Mouse (Mus musculus) lung, postnatal 14 days (tissue): ENCODE data around the gene Tle2.

Experiments used
- DNase-seq: peaks from one replicate; pipeline ENCODE4 v3.0.0; 2021

Gene Tle2

DNA sequence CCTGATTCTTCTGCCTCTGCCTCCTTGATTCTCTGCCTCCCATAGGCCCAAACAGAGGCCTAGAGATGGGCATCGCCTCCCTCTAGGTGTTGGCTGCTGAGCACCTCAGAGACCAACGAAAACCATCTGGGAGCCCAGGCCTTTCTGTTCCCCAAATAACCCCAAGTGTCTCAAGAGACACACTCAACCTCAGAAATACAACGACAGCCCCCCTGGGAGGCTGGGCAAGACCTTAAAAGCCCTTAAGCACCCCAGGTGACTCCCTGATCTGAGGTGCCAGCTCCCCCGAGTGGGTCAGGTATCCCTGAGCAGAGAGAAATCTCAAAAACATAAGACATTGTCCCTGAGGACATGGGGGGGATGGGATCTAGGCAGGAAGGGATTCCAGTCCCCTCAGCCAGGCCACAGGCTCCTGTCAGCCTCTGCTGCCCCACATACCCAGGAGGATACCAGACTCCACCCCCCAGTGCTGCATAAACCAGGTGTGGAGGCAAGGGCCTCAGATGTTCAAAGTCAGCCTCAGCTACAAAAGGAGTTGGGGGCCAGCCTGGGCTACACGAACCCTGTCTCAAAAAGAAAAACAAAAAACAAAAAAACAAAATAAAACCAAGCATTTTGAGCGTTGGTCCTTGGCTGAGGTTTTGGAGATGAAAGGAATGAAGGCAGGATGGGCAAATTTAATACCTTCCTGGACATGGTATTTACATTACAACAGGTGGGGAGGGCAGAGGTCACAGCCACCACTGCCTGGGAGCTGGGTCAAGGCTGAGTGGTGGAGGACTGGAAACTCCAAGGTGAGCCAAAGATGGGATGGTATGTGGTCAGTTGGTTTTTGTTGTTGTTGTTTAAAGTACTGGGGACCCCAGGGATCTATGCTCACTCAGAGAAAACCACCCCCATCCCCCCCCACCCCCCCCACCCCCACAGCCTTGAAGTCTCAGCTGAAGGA, 20.3 kb upstream of the Tle2 start:
- DNase-seq = no peak

DNA sequence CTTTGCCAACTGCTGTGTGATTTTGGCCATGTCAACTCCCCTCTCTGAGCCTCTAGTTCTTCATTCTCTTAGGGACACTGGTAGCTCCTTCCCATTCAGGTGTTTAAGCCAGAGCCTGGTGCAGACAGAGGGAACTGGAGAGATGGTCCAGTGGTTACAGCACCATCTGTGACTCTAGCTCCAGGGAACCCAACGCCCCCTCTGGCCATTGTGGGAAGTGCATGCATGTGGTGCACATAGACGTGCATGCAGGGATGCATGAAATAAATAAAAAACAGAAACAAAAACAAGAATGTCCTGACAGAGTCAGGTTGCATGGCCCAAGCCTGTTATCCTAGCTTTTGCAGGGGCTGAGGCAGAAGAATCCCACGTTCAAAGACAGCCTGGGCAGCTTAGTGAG, 18.1 kb upstream of the Tle2 start:
- no peak for DNase-seq

DNA sequence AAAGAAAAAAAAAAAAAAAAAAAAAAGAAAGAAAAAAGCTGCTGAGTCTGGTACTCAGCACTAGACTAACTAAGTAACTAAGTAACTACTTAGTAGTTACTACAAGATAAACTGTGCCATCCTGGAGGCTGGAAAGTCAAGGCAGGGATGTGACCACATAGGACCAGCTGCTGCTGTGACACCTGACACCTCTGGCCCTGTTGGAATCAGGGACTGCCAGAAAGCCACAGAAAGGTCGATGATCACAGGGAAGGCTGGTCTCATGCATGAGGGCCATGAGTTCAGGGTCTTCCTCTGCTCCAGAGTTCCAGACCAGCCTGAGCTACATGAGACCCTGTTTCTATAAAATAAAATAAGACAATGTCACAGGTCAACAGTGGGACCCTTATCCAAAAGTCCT, 16.9 kb upstream of the Tle2 start:
- no peak for DNase-seq

DNA sequence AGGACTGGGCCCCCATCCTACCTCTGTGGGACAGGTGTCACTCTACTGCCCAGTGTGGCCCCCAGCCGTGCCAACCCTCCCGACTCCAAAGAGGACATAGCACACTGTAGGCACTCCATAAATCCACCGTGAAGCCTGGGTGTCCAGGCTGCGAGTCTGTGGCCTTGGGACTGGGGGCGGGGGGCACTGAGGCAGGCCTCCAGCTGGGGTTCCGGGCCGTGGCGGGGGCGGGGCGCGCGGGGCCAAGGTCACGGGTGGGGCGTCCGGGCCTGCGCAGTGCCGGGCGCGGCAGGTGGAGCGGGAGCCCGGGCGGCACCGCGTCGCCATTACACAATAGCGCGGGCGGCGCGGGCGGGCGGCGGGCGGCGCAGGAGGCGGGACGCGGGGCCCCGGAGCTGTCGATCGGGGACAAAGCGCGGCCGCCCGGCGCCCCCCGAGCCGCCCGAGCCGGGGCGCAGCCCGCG, 15.2 kb upstream of the Tle2 start, which contains the start of gene Aes:
Gene Aes, plus strand, starts transcription at position 326 of the 464 bp plus-strand sequence.
- peak; percentile 85 for DNase-seq

DNA sequence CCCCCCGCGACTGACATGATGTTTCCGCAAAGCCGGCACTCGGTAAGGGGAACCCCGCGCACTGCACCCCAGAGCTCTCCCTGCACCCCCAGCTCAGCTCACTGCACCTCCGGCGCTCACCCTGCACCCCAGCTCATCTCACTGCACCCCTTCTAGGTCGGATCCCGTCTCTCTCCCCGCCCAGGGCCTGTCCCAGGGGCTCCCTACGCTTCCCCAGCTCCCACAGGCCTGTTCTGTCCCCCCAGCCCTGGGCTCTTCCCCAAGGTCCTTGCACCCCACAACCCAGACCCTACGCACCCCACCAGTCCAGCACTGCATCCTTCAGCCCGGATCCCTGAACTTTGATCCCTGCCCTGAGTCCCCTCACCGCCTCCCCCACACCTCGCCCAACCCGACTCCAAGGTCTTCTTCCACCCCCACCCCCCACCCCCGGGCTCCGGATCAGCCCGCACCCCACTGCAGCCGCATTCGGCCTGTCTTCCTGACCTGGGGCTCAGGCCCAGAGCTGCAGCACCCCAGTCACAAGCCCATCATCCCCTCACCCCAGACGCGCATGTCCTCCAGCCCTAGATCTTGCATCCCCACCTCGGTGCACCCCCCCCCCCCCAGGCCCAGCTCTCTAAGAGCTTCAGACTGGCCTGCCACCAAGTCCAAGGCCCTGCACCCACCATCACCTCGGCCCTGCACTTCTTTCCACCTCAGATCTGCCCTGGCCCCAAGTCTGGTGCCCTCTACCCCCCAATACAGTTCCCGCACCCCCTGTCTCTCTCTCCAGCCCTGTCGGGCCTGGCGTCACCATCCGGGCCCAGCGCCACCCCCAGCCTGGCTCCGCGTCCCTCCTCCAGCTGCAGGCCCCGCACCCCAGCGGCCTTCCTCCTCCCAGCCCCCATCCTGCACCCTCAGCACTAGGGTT, 14.5 kb upstream of the Tle2 start:
- DNase-seq = peak; percentile 76

GRCm38 (mm10) chr10:81560719-81561459, 13.5 kb upstream of the Tle2 start:
- DNase-seq = peak; percentile 57

DNA sequence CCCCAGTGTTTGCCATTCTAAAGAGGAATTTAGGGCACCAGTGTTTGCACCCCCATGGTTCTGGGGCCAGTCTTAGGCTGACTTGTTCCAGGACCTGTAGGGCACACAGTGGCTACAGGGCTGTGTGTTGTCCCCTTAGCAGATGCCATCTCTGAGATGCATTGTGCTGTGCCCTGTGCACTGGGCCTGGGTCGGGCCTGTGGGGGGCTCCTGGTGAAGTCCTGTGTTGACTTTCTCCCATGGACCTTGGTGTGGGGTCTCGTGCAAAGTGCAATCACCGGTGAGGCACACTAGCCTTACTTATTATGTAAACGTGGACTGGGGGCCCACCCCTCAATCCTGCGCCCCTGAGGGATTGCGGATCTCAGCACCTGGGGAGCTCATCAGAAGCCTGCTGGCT, 11.9 kb upstream of the Tle2 start:
- no peak for DNase-seq

DNA sequence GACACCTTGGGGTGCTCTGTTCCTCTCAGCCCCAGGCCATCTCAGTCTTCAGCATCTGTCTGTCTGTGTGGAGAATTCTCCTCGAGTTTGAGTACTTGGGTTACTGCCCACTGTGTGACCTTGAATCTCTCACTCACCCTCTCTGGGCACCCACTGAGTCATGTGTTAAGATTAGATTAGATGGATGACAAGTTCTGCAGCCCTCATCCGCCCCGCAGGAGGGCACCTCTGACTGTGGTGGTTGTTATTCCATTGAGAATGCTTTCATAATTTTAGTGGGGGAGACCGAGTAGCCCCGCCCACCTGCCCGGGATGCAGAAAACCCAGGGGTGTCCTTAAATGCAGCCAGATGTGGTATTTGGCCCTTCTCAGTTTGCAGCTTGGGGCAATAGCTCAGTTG, 10.9 kb upstream of the Tle2 start:
- no peak for DNase-seq

- peak; percentile 61 for DNase-seq
Measured at GRCm38 (mm10) chr10:81564216-81564615, 10.1 kb upstream of the Tle2 start.

DNA sequence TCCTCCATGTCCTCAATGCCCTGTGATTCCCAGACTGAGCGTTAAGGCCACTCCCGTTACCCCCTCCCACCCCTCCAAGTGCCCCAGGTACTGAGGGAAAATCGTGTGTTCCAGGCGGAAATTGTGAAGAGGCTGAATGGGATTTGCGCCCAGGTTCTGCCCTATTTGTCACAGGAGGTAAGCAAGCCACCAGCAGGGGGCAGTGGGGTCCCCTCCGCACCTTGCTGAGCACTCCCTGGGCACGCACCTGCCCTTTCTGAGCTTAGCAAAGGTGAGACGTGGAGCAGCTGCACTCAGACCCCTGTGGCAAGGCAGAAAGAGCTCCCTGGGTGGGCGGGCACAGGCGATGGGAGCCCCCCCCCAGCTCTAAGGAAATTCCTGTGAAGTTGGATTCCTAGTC, 9.6 kb upstream of the Tle2 start:
- peak; percentile 72 for DNase-seq

DNA sequence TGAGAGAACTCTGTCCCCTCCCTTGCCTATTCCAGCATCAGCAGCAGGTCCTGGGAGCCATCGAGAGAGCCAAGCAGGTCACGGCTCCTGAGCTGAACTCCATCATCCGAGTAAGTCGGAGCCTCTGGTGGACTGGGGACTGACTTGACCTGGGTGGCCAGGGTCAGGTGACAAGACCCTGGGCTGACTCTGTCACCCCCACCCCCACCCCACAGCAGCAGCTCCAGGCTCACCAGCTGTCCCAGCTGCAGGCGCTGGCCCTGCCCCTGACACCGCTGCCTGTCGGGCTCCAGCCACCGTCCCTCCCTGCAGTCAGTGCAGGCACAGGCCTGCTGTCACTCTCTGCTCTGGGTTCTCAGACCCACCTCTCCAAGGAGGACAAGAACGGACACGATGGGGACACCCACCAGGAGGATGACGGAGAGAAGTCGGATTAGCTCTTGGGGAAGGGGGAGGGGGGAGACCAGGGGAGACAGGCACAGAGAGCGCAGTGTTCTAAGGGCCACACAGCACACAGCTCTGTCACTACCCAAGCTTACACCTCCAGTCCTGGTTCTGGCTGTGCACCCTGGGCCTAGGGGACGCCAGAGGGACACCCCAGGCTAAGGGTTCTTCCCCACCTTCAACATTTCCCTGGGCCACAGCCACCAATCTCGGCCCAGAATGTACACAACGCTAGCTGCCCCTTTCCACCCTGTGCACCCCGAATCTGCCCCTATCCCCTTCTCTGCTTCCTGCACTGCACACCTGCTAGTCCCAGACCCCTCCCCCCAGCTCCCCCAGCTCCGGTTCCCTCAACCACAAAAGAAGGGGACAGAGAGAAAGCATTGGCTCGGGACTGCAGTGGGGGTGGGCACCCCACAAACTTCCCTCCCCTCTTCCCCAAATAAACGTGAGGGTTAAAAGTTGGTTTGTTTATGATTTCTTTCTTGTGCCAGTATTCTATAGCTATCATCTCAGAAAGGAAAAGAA, 8.8 kb upstream of the Tle2 start:
- no peak for DNase-seq

DNA sequence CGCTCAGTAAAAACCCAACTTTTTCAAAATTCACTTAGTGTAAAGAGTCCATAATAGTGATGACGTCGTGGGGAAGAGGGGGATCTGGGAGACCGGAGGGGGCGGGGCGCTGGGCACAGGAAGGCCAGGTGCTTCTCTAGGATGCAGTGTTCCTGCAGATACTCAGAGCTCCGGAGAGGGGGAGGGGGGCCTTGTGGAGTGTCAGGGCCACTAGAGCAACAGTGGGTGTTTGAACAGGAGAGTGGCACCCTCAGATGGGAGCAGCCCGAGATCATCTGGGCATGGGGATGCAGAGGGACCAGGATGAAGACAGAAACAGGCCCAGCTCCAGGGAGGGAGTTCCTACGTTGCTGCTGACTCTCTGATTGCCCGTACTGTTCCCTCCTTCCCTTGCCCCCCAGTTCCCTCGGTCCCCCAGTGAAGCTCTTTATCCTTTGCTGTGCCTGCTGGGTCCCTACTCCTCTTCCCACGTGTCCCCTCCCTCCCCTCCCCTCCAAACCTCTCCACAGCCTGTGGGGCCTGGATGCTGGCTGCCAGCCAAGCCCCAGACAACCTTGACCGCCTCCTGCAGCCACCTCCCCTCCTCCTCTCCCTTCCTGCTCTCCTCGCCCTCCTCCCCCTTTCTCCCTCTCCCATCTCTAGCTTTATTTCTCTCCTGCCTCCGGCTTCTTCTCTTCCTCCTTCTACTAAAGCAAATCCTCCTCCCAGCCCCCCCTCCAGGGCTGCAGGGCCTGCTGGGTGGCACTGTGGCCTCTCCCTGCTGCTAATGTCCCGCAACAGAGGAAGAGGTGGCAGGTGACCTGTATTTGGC, 5.8 kb upstream of the Tle2 start:
- peak; percentile 32 for DNase-seq

DNA sequence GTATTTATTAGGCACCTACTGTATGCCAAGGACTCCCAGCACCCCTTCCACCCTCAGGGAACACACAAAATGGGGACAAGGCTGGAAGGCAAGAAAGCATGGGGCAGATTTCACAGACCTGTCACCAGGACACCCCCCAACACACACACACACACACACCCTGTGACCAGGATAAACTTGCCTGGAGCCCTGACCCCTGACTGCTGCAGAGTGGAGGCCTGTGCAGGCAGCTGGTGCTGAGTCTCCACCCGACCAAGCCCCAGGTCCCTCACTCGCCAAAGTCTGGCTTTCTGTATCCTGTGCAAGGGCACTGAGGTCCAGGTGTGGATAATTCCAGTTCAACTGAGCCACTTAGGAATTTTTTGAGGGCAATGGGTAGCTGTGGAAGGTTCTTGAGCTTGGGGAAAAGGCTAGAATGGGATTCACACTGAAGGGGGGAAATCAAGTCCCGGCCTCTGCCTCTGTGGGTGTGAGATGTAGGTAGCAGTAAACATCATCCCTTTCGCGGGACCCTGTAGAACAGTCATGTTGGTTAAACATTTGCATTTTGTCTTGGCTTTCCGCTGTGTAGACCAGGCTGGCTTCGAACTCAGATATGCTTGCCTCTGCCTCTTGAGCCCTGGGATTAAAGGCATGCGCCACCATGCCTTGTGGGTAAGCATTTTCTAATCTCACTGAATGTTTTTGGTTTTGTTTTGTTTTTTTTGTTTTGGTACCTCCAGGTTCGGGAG, 4.7 kb upstream of the Tle2 start:
- no peak for DNase-seq

DNA sequence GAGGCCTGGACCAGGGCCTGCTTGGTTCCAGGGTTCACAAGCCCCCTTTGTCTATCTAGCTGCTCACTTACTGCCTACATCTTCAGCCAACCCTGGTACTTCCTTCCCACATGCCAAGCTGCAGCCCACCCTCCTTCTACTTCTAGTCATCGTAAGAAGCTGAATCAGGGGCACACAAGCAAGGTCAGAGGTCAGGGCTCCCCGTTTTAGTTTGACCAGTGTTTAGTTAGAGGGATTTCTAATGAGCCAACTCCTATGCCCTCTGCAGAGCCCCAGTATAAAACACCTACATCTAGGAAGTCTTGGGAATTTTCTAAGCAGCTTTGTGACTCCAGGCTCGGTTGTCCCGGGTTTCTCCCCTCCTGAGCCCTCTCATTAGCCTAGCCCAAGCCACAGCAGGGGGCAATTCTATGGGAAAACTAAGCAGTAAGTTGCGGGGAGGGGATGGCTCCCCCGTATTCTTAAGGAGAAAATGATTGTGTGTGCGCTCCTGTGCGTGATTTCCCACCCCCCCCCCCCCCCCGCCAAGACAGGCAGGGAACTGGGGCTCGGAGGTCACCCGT, 4.0 kb upstream of the Tle2 start:
- no peak for DNase-seq

DNA sequence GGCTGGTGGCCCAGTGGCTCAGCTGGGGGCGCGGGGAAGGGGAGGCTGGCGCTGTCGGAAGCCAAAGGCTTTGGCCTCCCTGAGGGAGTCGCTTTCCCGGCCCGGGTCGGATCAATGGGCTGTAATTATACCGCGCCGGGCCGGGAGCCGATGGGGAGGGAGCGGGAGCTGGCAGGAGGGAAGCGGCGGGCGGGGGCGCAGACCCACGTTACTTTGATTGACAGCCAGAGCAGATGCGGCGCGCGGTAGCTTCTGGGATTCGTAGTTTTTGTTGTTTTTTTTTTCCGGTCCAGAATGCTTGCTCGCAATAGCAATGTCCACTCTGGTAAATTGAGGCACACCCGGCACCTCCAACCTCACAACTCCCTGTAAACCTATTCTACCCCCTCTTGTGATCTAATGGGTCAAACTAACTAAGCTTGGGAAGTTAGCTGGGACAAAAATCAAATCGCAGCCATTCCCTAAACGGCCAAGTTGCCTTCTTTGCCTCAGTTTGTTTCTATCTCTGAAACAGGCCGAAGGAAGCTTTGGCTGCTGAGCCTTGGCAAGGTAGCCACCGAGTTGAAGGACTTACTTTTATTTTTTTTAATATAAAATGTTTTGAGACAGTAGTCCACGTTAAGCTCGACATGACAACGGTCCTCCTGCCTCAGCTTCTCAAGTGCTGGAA, 3.4 kb upstream of the Tle2 start:
- DNase-seq = peak; percentile 96

DNA sequence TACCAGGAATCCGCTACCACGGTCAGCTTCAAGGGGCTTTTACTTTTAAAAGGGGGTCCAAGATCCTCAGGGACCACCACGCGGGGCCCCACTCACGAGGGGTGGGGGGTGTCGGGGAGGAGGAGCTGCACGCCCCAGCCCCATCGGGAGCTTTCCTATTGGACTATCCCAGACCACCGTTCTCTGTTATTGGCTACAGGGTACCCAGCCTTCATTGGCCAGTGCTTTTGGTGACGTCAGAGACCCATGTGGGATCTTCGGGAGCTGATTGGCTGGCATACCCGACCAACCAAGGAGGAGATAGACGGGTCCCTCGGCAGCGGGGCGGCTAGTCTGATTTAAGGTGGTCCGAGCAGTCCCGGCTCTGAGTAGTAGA, 2.9 kb upstream of the Tle2 start:
- DNase-seq = peak; percentile 99

DNA sequence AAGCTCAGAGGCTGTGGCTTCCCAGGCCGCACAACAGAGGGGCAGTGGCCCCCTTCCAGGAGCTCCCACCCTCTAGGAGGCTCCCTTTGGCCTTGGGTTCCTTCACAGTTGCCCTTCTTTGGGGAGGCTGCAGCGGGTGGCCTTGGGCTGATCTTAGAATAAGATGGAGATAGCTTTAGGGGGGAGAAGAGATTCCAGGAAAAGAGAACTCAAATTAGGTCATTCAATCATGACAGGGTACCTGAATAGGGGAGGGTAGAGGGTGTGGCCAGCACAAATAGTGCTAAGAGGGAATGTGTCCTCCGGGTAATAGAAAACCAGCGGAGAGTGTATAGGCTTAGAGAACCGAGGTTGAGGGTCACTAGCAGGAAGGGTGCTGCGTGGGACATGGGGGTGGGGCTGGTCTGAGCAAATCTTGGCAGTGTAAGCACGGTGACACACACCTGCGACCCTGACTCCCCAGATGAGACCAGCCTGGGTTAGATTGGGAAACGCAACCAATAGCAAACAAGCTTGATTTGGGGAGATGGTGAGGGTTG, 2.2 kb upstream of the Tle2 start:
- DNase-seq = no peak

DNA sequence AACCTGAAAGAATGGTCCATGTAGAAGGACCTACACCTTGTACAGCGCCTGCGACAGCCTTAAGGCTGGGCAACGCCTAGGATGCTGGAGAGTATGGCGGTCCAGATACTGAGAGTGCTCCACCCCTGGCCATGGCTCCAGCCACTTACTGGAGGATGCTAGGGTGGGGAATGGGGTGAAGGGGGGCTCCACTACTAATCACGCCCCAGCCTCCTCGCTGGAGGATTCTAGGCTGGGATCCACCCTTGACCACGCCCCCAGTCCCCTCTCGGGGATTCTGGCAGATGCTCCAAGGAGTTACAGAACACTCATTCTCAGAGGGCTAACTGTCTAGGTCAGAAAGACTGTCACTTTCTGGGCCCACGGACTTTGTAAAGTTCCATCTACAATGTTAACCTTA, 1.4 kb upstream of the Tle2 start:
- DNase-seq = peak; percentile 58

DNA sequence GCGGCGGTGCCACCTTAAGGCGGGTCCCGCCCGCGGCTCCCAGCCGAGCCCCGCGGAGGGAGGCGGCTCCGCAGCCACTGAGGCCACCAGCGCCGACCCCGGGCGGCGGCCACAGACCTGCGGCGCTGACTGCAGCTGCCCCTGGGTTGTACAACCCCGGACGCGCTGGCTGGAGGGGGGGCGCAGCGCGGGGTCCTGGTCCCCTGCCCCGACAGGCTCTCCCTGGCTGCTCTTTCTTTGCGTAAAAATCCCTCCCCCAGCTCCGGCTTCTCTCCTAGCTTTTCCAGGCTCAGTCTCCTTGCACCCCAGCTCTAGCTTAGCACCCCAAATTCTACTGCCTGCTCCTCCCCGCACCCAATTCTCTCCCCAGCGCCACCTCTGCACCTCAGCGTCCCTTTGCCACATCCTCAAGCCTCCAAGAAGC, 859 bp downstream of the Tle2 start:
- DNase-seq = peak; percentile 64
